Mouse (Mus musculus) mammary gland, adult 2 months (tissue): ENCODE measurements around the gene Mrpl28. TPM values are rescaled to one million over a fixed set of nuclear protein-coding genes. Genes with fewer than 3 reads are reported as not detected.

Source experiments
- polyA plus RNA-seq: library from polyadenylated mRNA; depleted of rRNA; stranded (reverse); fragments of >200 nt; gene quantifications from 2 replicates; pipeline ENCODE4 v1.2.3, GENCODE M21; 2012; ENCODE audit warnings: low replicate concordance; rRNA removed

Gene Mrpl28
- polyA plus RNA-seq, result 61.5 and 62.7 TPM in 2 replicates

GRCm38 (mm10) chr17:26123267-26123684 is at the start of gene Mrpl28:
Gene Mrpl28 (plus strand): TSS chr17:26123500.

GRCm38 (mm10) chr17:26089905-26090632 is 33.2 kb upstream of the Mrpl28 start, which contains the start of gene Decr2:
Gene Decr2 (minus strand): TSS chr17:26090337.

DNA sequence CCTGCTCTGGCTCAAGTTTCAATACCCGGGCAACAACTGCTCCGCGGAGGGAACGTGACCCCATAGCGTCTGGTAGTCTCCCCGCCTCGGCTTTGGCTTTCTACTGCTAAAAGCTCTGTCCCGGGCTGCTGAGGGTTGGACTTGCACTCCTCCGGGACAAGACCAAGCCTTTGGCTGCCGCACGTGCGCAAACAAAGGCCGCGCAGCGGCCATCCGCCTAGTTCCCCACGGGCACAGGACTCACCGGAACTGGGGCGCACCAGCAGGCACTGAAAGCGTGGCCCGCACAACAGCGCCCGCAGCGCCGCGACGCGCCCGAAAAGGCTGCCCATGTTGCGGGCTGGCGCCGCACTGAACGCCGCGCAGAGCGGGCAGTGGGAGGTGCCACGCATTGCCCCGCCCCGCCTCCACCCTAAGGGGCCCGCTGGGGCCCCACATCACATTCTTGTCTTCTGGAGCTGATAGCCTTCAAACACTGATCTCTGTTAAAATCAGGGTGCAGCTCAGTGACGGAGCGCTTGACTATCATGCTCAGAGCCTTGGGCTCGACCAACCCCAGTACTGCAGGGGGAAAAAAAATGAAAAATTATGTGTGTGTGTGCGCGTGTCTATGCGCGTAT is 28.1 kb upstream of the Mrpl28 start, which contains the start of gene Nme4:
Gene Nme4 (minus strand): TSS at position 482 of the 620 bp plus-strand sequence.

DNA sequence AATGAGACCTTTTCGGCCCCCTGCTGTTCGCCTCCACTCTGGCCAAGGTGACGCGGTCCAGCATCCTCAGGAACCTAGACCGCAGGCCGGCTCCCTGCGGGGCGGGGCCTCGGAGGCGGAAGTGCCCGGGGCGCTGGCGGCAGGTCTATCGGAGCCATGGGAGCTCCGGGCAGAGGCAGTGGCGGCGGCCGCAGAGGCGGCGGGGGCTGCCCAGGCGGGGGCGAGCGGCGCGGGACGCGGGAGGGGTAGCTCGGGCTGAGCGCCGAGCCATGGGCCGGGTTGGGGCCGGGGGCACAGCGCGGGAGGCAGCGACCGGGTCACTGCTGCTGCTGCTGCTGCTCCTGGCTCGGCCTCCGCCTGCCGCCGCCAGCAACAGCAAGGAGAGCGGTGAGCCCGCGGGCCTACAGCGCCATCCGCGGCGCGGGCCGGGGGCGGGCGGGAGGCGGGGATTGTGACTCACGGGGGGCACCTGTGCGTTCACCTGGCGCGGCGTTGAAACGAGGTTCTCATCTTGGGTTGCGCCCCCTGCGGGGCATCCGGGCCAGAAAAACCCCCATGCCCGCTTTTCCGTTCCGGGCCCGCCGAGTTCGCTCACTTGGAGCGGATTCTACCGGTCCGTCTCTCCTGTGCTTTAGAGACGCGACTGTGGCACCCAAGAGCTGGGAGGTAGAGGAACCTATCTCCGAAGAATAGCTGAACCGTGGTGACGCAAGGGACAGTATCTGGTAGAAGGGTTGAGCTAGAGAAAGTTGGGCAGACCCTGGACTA is 9.9 kb upstream of the Mrpl28 start, which contains the start of gene Tmem8:
Gene Tmem8 (plus strand): TSS at position 119 of the 768 bp plus-strand sequence.

DNA sequence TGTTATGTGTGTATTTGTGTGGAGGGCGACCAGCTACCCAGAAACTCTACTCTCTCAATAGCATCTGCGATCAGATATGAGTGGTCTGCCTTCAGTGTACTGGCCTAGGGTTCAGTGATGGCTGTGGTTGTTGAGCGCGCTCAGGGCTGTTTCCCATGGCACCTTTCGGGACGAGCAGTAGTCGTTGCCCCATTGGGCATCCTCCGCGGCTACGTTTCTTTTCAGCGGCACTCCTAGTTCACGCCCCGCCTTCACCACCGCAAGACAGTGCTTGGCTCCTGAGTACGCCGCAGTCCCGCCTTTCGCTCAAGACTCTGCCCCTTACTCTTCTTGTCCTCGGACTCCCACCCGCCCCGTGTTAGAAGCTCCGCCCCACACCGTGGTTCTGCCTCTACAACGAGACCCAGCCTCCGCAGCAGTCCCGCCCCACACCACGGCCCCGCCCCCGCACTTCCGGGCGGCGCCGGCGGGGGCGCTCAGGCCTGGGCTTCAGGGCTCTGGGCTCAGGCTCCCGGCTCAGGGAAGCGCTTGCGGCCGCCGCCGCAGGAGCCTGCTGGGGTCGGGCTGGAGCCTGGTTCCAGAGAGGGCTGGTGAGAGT is 15.0 kb downstream of the Mrpl28 start, which contains the start of gene Axin1:
Gene Axin1 (plus strand): TSS at position 450 of the 598 bp plus-strand sequence.

Other genes starting within 250 kb of the Mrpl28 start
- gene Mettl26, start 248.4 kb upstream of the Mrpl28 start, polyA plus RNA-seq, result 71.6 and 142 TPM in 2 replicates
- 0.98 and 1.3 TPM in 2 replicates for gene Wfikkn1, start 242.6 kb upstream of the Mrpl28 start, polyA plus RNA-seq
- 36.1 and 46.6 TPM in 2 replicates for gene Rab40c, start 203.8 kb upstream of the Mrpl28 start, polyA plus RNA-seq
- gene Pigq, start 178.6 kb upstream of the Mrpl28 start, polyA plus RNA-seq, result 132 and 209 TPM in 2 replicates
- gene Nhlrc4, start 178.5 kb upstream of the Mrpl28 start, polyA plus RNA-seq, result not detected in 2 replicates
- 0.05 TPM in 1 of 2 replicates, not detected in the other for gene A930017K11Rik, start 170.9 kb upstream of the Mrpl28 start, polyA plus RNA-seq
- 36.5 and 53.9 TPM in 2 replicates for gene Capn15, start 137.7 kb upstream of the Mrpl28 start, polyA plus RNA-seq
- 27.5 and 39.5 TPM in 2 replicates for gene Rab11fip3, start 53.9 kb upstream of the Mrpl28 start, polyA plus RNA-seq
- gene Decr2, start 33.2 kb upstream of the Mrpl28 start, polyA plus RNA-seq, result 15.7 and 24.9 TPM in 2 replicates
- gene Nme4, start 27.9 kb upstream of the Mrpl28 start, polyA plus RNA-seq, result 19.1 and 19.2 TPM in 2 replicates
- gene Tmem8, start 10.2 kb upstream of the Mrpl28 start, polyA plus RNA-seq, result 45.9 and 49.6 TPM in 2 replicates
- gene Axin1, start 15.2 kb downstream of the Mrpl28 start, polyA plus RNA-seq, result 16.8 and 17.2 TPM in 2 replicates
- gene Pdia2, start 75.6 kb downstream of the Mrpl28 start, polyA plus RNA-seq, result 0.37 TPM in 1 of 2 replicates, not detected in the other
- gene Rgs11, start 79.5 kb downstream of the Mrpl28 start, polyA plus RNA-seq, result 16.1 and 22.3 TPM in 2 replicates
- 0.41 and 1.6 TPM in 2 replicates for gene Arhgdig, start 84.3 kb downstream of the Mrpl28 start, polyA plus RNA-seq
- 72.7 and 103 TPM in 2 replicates for gene Fam234a, start 120.7 kb downstream of the Mrpl28 start, polyA plus RNA-seq
- 17.6 and 23.1 TPM in 2 replicates for gene Luc7l, start 129.4 kb downstream of the Mrpl28 start, polyA plus RNA-seq